Mouse (Mus musculus): ENCODE results near the gene Sdr39u1. TPM values are rescaled to one million over a fixed set of nuclear protein-coding genes. Genes with fewer than 3 reads are reported as not detected.

Gene Sdr39u1
- 10 to 100 TPM; 80.5 to 87.8 TPM for total RNA-seq (2021)
- long read RNA-seq, transcript Sdr39u1-207 (5 exons, 867 nt) = minor isoform, 11 of 57 reads
- long read RNA-seq, transcript Sdr39u1-201 (6 exons, 1,255 nt) = major isoform, 22 of 57 reads
- long read RNA-seq, partial matches to known transcripts = 5 of 57 reads
- long read RNA-seq, other reads (novel, unspliced or antisense) = 12 of 57 reads

DNA sequence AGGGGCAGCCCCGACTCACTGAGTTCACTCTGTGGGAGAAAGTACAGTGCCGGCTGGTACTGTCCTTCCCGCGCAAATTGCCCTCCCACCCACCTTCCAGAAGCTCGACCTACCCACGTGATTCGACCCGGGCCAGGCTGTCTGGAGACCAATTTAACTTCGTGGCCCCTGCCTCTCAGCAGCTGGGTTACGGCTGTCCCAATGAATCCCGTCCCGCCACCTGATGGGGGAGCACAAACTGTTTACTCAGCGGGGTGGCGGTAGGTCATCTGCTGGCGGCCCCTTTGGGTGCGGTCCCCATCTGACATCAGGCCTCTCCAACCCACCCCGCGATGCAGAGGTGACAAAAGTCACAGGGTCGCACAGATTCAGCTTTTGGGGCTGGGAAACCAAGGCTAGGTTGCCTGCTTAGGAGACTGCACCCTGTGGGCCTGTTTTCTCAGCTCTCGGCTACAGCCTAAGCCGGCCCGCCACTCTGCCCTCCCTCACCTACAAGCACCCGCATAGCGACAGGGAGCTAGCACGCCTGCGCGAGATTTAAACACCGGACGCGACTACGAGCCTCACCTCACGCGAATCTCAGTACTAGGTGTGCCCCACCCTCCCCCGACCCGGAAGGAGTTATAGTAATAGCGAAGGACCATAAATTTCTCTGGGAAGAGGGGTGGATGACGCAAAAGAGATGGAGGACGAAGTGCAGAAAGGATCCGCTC is at the start of gene Sdr39u1:
Sdr39u1 (minus strand) TSS at position 593 of the 713 bp plus-strand sequence.
- peak; percentile 79 to 84 for DNase-seq (ENCODE audit: low spot score in 2 of 2)

DNA sequence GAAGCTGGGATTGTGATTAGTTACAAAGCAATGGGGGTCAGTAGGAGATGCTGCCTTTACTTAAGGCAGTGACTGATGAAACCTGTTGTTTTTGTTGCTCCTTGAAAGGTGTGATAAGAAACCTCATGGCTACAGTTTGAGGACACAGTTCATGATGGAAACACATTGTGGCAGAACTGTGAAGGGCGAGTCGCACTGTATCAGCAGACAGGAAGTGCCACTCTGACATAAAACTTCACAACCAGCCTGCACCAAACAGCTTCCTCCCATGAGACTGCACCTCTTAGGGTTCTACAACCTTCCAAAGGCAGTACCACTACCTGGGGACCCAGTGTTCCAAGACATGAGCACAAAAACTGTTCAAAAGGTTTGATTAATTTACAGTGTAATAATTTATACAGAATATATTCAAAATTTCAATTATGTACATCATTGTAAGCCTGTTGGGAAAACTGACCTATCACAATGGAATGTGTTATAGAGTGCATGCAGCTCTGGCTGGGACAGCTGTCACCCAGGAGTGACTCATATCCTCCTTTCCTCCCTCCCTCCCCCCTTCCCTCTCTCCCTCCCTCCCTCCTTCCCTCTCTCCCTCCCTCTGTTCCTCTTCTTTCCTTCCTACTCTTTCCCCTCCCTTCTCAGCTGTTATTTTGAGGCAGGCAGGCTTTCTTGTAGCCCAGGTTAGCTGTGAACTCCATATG is 46.3 kb upstream of the Sdr39u1 start:
- DNase-seq (ENCODE audit: low spot score in 2 of 2) = no peak

DNA sequence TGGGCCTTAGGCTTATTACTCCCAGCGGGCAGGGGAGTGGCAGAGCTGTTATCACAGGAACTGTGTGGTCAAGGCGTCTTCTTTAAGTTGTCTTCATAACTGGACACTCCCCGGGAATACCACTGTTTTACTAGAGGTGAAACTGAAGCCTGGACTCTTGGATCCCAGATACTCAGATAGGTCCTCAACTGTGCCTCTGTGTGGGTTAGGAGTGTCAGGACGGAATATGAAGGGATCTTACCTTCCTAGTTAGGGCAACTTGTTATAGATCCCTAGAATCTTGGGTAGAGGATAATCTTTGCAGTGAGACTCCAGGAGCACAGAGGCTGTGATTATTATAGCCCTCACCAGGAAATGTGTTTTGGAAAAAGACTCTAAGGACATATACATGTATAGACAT is 44.5 kb upstream of the Sdr39u1 start, which contains the start of gene Cma1:
Cma1 (minus strand) TSS at position 101 of the 400 bp plus-strand sequence.
- DNase-seq (ENCODE audit: low spot score in 2 of 2) = no peak

DNA sequence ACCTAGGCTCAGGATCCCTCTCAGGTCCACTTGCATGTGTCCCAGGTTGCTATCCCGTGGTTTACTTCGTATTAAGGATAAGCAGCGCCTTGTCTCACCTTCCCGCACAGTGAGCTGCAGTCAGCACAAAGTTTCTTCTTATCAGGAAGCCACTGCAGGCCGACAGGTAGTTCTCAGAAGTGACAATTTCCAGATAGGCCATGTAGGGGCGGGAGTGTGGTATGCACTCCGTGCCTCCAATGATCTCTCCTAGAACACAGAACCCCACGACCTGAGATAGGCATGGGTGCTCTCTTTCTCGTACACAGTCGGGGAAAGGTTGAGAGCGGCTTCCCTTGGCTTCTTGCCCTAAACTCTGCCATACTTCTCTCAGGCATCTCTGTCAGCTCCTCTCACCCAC is 43.5 kb upstream of the Sdr39u1 start:
- DNase-seq (ENCODE audit: low spot score in 2 of 2) = no peak

DNA sequence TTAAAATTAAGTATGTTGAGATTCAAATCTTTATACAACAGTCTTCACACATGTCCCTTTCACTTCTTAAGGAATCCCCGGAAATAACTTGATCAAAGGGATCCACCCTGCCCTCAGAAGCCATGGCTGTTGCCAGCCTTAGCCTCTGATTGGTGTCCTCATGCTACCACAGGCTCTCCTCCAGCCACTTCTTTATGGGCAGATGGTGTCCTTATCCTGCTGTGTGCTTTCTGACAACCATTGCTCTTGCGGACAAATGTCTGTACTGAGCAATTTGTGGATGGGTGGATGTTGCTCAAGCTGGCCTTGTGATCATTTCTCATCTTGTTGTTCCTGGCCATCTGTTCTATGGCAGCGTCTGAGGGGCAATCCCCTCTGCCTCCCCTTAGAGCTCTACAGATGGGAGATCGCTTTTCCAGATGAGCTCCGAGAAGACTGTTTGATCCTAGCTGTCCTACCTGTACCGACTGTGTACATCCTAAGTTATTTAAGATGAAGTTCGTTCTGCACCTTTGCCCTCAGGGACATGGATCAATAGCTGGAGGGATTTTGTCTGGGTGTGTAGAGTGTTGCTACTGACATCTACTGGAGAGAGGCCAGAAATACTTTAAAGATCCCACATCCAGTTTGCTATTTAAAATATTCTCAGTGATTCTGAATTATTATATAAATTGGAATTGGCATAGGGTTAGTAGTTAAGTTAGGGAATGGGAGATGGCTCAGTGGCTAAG is 40.1 kb upstream of the Sdr39u1 start:
- no peak for DNase-seq (ENCODE audit: low spot score in 2 of 2)

DNA sequence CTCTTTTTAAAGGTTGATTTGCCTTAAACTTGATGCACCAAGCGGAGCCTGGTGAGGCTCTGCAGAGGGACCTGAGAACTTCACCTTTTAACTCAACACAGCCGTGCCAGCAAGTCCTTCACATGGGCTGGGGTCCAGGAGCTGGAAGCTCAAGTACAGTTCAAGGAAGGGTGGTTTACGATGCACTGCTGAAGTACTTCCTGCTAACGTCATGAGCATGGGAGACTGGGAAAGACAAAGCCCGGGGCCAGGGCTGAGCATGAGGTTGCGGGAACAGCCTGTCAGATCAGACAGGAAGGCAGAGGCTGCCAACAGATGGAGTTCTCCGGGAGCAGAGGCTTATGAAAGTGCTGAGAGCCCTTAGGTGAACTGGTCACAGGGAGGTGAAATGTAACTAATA is 33.5 kb upstream of the Sdr39u1 start:
- DNase-seq (ENCODE audit: low spot score in 2 of 2) = peak in 1 of 2 experiments; percentile 10

DNA sequence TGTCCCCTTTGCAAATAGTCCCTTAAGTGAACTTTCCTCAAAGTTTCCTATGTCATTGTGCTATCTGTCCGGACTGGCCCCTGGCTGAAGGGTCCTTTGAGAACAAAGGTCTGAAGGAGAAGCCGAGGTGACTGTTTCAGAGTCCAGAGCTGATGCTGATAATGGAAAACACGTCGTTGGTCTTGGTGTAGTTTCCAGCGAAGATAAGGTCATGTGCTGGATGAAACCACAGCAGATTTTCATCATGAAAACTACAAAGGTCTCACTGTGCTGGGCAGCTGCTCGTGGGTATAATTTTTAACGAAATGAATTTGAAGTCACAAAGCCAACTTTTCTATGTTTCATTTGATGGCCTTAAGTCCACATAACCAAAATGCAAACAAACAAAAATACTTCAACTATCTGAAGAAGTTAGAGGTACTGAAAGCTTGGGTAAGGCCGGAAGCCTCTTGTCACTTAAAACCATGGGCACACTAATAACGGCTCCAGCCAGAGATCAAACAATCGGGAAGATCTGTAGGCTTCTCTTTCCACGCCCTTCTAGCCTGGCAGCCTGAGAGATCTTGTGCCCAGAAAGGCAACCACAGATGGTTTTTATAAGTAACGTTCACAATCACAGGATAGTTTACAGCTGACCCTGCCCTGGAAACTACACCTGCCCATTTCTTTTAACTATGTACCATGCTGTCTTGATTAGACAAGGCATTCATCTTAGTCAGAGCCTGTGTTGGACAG is 29.3 kb upstream of the Sdr39u1 start:
- DNase-seq (ENCODE audit: low spot score in 2 of 2) = no peak

DNA sequence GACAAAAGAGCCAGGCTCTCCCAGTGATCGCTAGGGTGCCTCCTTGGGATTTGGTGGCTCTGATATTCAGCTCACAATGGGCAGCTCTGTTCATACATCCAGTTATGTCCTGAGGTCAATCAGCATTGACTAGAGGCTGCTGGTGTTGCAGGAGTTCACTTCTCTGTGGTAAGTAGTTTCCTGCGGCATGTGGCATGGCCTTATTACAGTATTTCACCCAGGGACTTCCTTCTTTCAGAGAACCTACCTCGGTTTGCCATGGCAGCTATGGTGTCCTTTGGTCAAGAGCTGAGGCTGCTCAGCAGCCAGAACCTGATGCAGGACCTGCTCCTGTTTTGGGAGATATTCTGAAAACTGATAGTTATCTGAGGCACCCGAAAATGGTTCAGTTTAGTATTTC is 26.8 kb upstream of the Sdr39u1 start:
- DNase-seq (ENCODE audit: low spot score in 2 of 2) = no peak

DNA sequence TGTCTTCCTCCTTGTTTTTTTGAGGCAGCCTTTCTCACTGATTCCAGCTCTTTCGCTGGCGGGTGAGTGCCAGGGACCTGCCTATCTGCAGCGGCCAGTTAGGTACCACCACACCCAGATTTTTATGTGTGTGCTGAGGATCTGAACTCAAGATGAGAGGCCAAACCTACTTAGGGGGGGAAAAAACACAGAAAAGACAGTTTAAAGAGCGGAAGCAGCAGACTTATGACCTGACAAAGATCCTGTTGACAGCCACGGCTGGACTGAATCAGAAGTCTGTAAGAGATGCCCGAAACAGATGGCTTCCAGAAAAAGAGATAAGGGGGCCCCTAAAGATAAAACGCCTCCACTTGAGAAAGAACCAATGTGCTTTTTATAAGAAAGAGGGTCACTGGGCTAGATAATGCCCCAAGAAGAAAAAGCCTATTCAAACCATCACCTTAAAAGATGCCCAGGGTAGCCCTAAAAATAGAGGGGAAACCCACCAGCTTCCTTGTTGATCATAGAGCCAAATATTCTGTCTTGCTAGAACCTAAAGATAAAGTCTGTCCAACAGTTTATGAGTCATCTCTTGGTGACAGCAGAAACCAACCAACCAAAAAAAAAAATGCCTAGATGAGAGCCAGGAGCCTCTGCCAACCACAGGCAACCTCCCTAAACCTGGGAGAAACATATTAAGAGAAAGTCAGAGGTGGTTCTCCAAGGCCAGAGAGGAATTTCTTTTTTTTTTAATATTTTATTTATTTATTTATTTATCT is 22.6 kb upstream of the Sdr39u1 start:
- no peak for DNase-seq (ENCODE audit: low spot score in 2 of 2)

DNA sequence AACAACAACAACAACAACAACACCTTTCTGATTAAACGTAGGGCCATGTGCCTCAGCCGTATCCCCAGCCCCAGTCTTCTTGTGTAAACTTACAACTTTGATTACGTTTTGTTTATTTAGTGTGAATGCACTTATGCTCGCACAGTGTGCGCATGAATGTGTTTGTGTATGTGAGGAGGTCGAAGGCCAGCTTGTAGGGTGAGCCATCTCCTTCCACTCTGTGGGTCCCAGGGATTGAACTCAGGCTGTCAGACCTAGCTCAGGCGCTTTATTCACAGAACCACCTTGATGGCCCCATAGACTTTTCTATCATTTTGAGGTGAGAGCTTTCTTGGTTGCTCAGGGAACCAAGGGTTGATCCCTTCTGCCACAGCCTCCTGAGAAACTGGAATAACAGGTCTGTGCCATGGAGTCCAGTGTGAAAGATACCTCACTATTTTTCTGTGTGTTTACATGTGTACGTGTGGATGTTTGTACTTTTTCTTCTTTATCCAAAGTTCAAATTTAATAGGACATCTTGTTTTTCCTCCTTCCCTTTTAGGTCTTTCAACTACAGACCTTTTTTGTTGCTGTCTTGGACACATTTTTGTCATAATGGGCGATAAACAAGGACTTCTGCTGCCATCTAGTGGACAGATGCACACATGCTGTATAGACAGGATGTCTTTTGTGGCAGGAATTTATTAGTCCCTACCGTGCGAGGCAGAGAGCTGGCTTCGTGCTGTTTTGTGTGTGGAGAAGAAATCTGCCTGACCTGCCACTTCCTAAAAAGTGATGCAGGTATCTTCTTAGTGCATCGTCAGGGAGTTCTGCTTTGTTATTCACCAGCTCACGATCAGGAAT is 18.4 kb upstream of the Sdr39u1 start:
- DNase-seq (ENCODE audit: low spot score in 2 of 2) = peak; percentile 76 to 80

DNA sequence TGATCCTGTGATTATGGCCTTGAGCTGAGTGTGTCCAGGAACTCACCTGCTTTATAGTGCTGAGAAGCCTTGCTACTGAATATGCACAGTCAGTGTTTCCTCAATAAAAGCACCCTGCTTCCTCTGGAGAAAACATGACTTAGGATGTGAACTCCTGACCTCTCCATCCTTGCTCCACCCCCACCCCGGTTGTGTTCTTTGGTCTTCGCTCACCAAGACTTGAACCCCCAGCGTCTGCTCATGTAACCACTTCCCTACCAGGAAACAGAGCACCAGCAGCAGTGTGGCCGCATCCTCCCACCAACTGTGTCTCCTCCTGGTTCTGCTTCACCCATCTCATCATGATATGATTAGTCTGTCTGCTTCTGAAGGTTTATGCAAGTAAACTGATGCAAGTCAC is 13.3 kb upstream of the Sdr39u1 start:
- no peak for DNase-seq (ENCODE audit: low spot score in 2 of 2)

DNA sequence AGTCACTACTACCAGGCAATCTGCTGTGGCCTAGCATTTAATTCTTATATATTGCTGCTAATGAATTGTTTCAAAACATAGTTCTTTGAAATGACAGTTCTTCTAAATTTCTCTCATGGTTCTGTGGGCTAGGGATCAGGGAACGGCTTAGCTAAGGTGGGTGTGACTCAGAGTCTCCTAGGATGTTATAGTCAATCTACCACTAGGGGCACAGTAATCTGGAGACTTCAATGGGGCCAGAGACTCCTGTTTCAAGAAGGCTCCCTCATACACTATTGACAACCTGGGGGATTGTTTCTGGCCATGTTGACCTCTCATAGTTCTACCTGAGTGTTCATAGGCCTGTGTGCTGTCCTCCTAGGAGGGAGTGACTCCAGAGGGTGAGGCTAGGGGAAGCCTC is 5.4 kb upstream of the Sdr39u1 start:
- no peak for DNase-seq (ENCODE audit: low spot score in 2 of 2)

DNA sequence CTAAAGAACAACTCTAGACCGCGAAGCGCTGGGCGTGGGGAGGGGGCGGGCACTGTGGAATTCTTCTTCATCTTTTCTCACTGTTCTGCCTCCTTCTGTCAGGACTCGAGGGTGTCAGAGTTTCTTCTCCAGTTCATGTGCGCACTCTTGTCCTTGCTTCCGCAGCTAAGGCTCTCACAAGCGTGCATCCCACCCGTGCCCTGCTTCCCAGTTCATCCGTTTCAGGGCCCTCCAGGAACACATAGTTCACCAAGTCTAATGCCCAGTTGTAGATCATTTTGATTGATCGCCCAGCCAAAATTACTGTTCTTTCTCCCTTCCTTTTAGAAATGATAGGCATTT is 292 bp upstream of the Sdr39u1 start:
- no peak for DNase-seq (ENCODE audit: low spot score in 2 of 2)

DNA sequence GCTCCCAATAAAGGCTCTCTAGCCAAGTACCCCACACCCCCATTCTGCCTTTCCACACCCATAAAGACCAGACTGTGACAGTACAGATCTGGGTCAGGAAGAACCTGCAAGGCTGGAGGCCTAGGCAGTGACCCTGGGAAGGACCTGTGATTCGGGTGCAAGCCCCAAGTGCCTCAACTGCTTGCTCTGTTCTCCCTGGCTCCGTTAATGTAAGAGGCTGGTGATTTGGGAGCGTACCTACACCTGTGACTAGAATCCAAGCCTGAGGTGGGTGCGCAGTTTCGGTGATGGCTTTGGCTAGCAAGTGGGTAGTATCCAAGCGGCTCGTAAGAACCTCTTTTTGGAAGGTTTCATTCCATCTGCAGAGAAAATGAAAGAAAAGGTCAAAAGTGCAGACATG is 1.1 kb downstream of the Sdr39u1 start:
- no peak for DNase-seq (ENCODE audit: low spot score in 2 of 2)

DNA sequence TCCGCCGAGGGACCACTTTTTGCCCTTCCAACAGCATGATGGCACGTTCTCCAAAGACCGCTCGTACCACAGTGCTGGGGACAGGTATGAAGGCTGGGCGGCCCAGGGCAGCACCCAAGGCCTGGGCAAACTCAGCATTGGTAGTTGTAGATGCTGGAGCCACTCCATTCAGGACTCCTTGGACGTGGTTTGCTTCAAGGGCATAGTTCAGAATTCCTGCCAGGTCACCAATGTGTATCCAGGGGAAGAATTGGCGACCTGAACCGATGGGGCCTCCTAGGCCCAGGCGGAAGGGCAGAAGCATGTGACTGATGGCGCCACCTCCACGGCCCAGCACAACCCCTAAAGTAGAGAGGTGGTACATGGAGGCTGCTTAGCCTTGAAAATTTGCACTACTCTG is 2.4 kb downstream of the Sdr39u1 start:
- no peak for DNase-seq (ENCODE audit: low spot score in 2 of 2)

DNA sequence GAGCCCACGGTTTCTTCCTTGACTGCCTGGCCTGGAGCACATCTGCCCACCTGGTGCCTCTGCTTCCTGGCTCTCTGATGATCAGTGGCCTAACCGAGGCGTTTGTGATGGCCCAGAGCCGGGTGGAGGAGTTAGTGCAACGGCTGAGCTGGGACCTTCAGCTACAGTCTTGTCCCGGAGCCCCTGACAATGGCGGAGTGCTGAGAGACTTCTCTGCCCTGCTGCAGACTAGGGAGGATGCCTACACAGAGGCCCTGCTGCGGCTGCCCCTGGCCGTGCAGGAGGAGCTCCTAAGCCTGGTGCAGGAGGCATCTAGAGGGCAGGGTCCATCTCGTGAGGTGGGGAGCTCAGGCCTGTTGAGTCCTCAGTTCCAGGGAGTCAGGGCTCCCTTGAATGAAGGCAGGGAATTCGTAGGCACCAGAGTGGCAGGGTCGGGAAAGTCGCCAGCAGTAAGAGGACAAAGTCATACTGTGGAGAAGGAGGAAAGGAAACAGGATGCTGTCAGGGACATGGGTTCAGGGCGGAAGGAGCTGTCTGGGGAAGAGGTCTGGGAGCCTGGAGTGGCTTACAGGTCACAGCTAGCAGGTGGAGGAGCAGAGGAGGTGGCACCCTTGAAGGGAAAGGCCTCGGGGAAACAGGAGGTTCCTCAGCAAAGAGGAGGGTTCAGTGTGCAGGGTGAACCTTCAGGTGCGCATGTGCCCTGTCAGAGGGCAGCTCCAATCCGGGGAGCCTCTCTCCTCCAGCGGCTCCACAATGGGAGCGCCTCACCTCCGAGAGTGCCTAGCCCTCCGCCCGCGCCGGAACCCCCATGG is 13.3 kb downstream of the Sdr39u1 start:
- DNase-seq (ENCODE audit: low spot score in 2 of 2) = no peak

DNA sequence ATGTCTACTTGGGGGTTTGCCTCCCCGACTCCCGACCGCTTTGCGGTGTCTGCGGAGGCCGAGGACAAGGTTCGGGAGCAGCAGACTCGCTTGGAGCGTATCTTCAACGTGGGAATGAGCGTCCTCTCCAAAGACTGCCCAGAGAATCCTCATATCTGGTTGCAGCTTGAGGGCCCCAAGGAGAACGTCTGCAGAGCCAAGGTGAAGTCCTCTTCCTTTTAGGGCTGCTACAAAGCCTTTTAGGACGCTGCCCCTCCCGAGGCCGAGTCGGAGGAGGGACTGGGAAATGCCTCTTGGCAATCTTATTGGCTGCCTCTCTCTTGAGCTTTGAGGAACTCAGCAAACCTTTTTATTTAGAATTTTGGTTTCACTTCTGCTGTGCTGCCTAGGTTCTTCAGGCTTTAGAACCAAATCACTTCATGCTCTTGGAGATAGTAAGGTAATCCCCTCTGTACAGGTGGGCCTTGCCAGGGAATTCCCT is 14.3 kb downstream of the Sdr39u1 start:
- peak in 1 of 2 experiments; percentile 45 for DNase-seq (ENCODE audit: low spot score in 2 of 2)

DNA sequence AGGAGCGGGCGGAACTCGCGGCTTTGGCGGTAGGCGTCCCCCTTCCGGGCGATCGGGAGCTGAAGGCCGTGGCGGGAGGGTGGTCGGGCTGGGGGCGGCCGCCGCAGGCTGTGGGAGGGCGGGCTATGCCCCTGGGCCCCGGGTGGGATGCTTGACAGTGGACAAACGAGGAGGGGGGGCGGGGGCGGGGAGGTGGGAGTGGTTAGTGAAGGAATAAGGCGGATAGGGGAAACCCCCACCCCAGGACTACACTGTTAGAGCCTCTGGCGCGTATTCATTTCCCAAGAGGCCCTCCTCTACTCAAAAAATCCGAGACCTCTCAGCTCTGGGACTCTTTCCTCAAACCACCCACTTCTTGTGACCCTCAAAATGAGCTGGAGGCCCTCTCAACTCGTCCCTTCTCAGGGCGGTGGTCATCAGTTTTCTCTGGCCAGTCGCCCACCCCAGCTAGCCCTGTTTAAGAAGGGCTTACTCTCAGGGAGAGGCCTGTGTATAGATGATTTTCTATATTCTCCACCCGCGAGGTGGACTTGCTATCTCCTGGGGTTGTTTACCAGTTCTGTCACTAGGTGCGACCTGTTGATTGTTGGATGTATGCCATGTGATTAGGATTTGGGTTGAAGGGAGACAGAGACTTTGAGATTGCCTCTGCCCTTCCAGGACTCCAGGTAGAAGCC is 14.8 kb downstream of the Sdr39u1 start:
- peak in 1 of 2 experiments; percentile 37 for DNase-seq (ENCODE audit: low spot score in 2 of 2)
